Mouse (Mus musculus): ENCODE measurements around the gene Xylt2. TPM values are rescaled to one million over a fixed set of nuclear protein-coding genes. Genes with fewer than 3 reads are reported as not detected.
"Not testable (repeated sequence)": the region's sequence is repeated elsewhere in the genome, so short reads cannot be mapped to it uniquely, and the experiment has no call there.

Gene Xylt2
- polyA plus RNA-seq, 1 experiment from 2014 or later, result 13.6 TPM

GRCm38 (mm10) chr11:94704020-94704419 is 26.7 kb upstream of the Xylt2 start:
- Histone ChIP-seq H3K4me1 (ENCODE audit: control insufficient read depth, insufficient read depth, low read length) (peaks cover 22% of the 10 kb centered on the region), H3K27me3 (ENCODE audit: control insufficient read depth, insufficient read depth, low read length) (no peaks in the 10 kb centered on the region), H3K9me3 (replicated peaks; ENCODE audit: control insufficient read depth, low read length) (no peaks in the 10 kb centered on the region), H3K4me3 (replicated peaks; ENCODE audit: low read length) (no peak overlapping the region), H3K9ac (ENCODE audit: low read length) (no peak overlapping the region), H3K36me3 (ENCODE audit: control insufficient read depth, insufficient read depth, low read length) (no peaks in the 10 kb centered on the region), H3K27ac (ENCODE audit: low read length) (peak overlapping the region; percentile 74), H3K4me2 (ENCODE audit: low read depth, low read length) (no peak overlapping the region)
- ATAC-seq (ENCODE audit: insufficient read depth, low FRiP score), result no peak
- WGBS, result 40% methylated on average over 7 of the region's 7 CpGs

- Histone ChIP-seq H3K27ac (ENCODE audit: low read length) (peak overlapping the region; percentile 47), H3K4me1 (ENCODE audit: control insufficient read depth, insufficient read depth, low read length) (peaks cover 22% of the 10 kb centered on the region), H3K9ac (ENCODE audit: low read length) (no peak overlapping the region), H3K9me3 (replicated peaks; ENCODE audit: control insufficient read depth, low read length) (no peaks in the 10 kb centered on the region), H3K27me3 (ENCODE audit: control insufficient read depth, insufficient read depth, low read length) (no peaks in the 10 kb centered on the region), H3K36me3 (ENCODE audit: control insufficient read depth, insufficient read depth, low read length) (no peaks in the 10 kb centered on the region), H3K4me2 (ENCODE audit: low read depth, low read length) (peak overlapping the region; percentile 49), H3K4me3 (replicated peaks; ENCODE audit: low read length) (0 out of 2 replicates have a peak overlapping the region, but pooled peaks have one; percentile 1)
- no peak for ATAC-seq (ENCODE audit: insufficient read depth, low FRiP score)
- 20% methylated on average over 3 of the region's 3 CpGs for WGBS
Measured at GRCm38 (mm10) chr11:94702216-94702610, 24.9 kb upstream of the Xylt2 start.

- Histone ChIP-seq H3K4me1 (ENCODE audit: control insufficient read depth, insufficient read depth, low read length) (peaks cover 22% of the 10 kb centered on the region), H3K27me3 (ENCODE audit: control insufficient read depth, insufficient read depth, low read length) (no peaks in the 10 kb centered on the region), H3K36me3 (ENCODE audit: control insufficient read depth, insufficient read depth, low read length) (no peaks in the 10 kb centered on the region), H3K9ac (ENCODE audit: low read length) (peak overlapping the region; percentile 45; the same call in 1 of the 2 replicates), H3K9me3 (replicated peaks; ENCODE audit: control insufficient read depth, low read length) (no peaks in the 10 kb centered on the region), H3K4me2 (ENCODE audit: low read depth, low read length) (peak overlapping the region; percentile 49), H3K4me3 (replicated peaks; ENCODE audit: low read length) (peak overlapping the region; percentile 21), H3K27ac (ENCODE audit: low read length) (peak overlapping the region; percentile 57)
- 25% methylated on average over 27 of the region's 27 CpGs for WGBS
- no peak for ATAC-seq (ENCODE audit: insufficient read depth, low FRiP score)
Measured at GRCm38 (mm10) chr11:94701401-94702215, 24.3 kb upstream of the Xylt2 start.

GRCm38 (mm10) chr11:94699399-94699798 is 22.1 kb upstream of the Xylt2 start:
- Histone ChIP-seq H3K9me3 (replicated peaks; ENCODE audit: control insufficient read depth, low read length) (no peaks in the 10 kb centered on the region), H3K36me3 (ENCODE audit: control insufficient read depth, insufficient read depth, low read length) (no peaks in the 10 kb centered on the region), H3K27ac (ENCODE audit: low read length) (no peak overlapping the region), H3K4me2 (ENCODE audit: low read depth, low read length) (no peak overlapping the region), H3K9ac (ENCODE audit: low read length) (no peak overlapping the region), H3K4me1 (ENCODE audit: control insufficient read depth, insufficient read depth, low read length) (peaks cover 22% of the 10 kb centered on the region), H3K4me3 (replicated peaks; ENCODE audit: low read length) (no peak overlapping the region), H3K27me3 (ENCODE audit: control insufficient read depth, insufficient read depth, low read length) (no peaks in the 10 kb centered on the region)
- no peak for ATAC-seq (ENCODE audit: insufficient read depth, low FRiP score)
- WGBS, result 97% methylated on average over 3 of the region's 3 CpGs

GRCm38 (mm10) chr11:94697703-94698464 is 20.6 kb upstream of the Xylt2 start:
- Histone ChIP-seq H3K9ac (ENCODE audit: low read length) (no peak overlapping the region), H3K27me3 (ENCODE audit: control insufficient read depth, insufficient read depth, low read length) (no peaks in the 10 kb centered on the region), H3K4me3 (replicated peaks; ENCODE audit: low read length) (no peak overlapping the region), H3K27ac (ENCODE audit: low read length) (no peak overlapping the region), H3K4me1 (ENCODE audit: control insufficient read depth, insufficient read depth, low read length) (peaks cover 14% of the 10 kb centered on the region), H3K4me2 (ENCODE audit: low read depth, low read length) (no peak overlapping the region), H3K9me3 (replicated peaks; ENCODE audit: control insufficient read depth, low read length) (no peaks in the 10 kb centered on the region), H3K36me3 (ENCODE audit: control insufficient read depth, insufficient read depth, low read length) (no peaks in the 10 kb centered on the region)
- ATAC-seq (ENCODE audit: insufficient read depth, low FRiP score), result no peak
- 44% methylated on average over 13 of the region's 13 CpGs for WGBS

GRCm38 (mm10) chr11:94697140-94697539 is 19.8 kb upstream of the Xylt2 start:
- H3K4me2 ChIP-seq (ENCODE audit: low read depth, low read length), result no peak overlapping the region
- no peak overlapping the region for H3K27ac ChIP-seq (ENCODE audit: low read length)
- no peak overlapping the region for H3K9ac ChIP-seq (ENCODE audit: low read length)
- peaks cover 9% of the 10 kb centered on the region for H3K4me1 ChIP-seq (ENCODE audit: control insufficient read depth, insufficient read depth, low read length)
- H3K9me3 ChIP-seq (replicated peaks; ENCODE audit: control insufficient read depth, low read length), result no peaks in the 10 kb centered on the region
- ATAC-seq (ENCODE audit: insufficient read depth, low FRiP score), result no peak
- H3K36me3 ChIP-seq (ENCODE audit: control insufficient read depth, insufficient read depth, low read length), result no peaks in the 10 kb centered on the region
- WGBS, result 86% methylated on average over 2 of the region's 2 CpGs
- H3K27me3 ChIP-seq (ENCODE audit: control insufficient read depth, insufficient read depth, low read length), result no peaks in the 10 kb centered on the region
- no peak overlapping the region for H3K4me3 ChIP-seq (replicated peaks; ENCODE audit: low read length)

- no peak for ATAC-seq (ENCODE audit: insufficient read depth, low FRiP score)
- WGBS, result 63% methylated on average over 6 of the region's 6 CpGs
- Histone ChIP-seq H3K4me1 (ENCODE audit: control insufficient read depth, insufficient read depth, low read length) (no peaks in the 10 kb centered on the region), H3K36me3 (ENCODE audit: control insufficient read depth, insufficient read depth, low read length) (no peaks in the 10 kb centered on the region), H3K9me3 (replicated peaks; ENCODE audit: control insufficient read depth, low read length) (no peaks in the 10 kb centered on the region), H3K9ac (ENCODE audit: low read length) (no peak overlapping the region), H3K4me2 (ENCODE audit: low read depth, low read length) (no peak overlapping the region), H3K4me3 (replicated peaks; ENCODE audit: low read length) (no peak overlapping the region), H3K27me3 (ENCODE audit: control insufficient read depth, insufficient read depth, low read length) (no peaks in the 10 kb centered on the region), H3K27ac (ENCODE audit: low read length) (no peak overlapping the region)
Measured at GRCm38 (mm10) chr11:94695508-94695907, 18.2 kb upstream of the Xylt2 start.

- not testable (repeated sequence) for H3K36me3 ChIP-seq (ENCODE audit: control insufficient read depth, insufficient read depth, low read length); H3K4me3 ChIP-seq (replicated peaks; ENCODE audit: low read length); H3K4me1 ChIP-seq (ENCODE audit: control insufficient read depth, insufficient read depth, low read length); H3K9ac ChIP-seq (ENCODE audit: low read length); H3K27ac ChIP-seq (ENCODE audit: low read length); H3K27me3 ChIP-seq (ENCODE audit: control insufficient read depth, insufficient read depth, low read length); ATAC-seq (ENCODE audit: insufficient read depth, low FRiP score); H3K4me2 ChIP-seq (ENCODE audit: low read depth, low read length); H3K9me3 ChIP-seq (replicated peaks; ENCODE audit: control insufficient read depth, low read length)
Measured at GRCm38 (mm10) chr11:94692502-94692901, 15.2 kb upstream of the Xylt2 start.

- Histone ChIP-seq H3K4me2 (ENCODE audit: low read depth, low read length) (no peak overlapping the region), H3K9me3 (replicated peaks; ENCODE audit: control insufficient read depth, low read length) (no peaks in the 10 kb centered on the region), H3K36me3 (ENCODE audit: control insufficient read depth, insufficient read depth, low read length) (no peaks in the 10 kb centered on the region), H3K27me3 (ENCODE audit: control insufficient read depth, insufficient read depth, low read length) (no peaks in the 10 kb centered on the region), H3K9ac (ENCODE audit: low read length) (no peak overlapping the region), H3K4me1 (ENCODE audit: control insufficient read depth, insufficient read depth, low read length) (no peaks in the 10 kb centered on the region), H3K27ac (ENCODE audit: low read length) (no peak overlapping the region), H3K4me3 (replicated peaks; ENCODE audit: low read length) (no peak overlapping the region)
- 82% methylated on average over 6 of the region's 6 CpGs for WGBS
- no peak for ATAC-seq (ENCODE audit: insufficient read depth, low FRiP score)
Measured at GRCm38 (mm10) chr11:94687178-94687577, 9.9 kb upstream of the Xylt2 start.
